Mouse (Mus musculus) cortical plate, adult 2 months (tissue): Measurements from ENCODE around the gene Cphx3.
"Not testable (repeated sequence)": the region's sequence is repeated elsewhere in the genome, so short reads cannot be mapped to it uniquely, and the experiment has no call there.

Source experiments
- CTCF ChIP-seq: fragments of 200-500 bp; IDR thresholded peaks from 2 replicates; pipeline ENCODE4 v1.5.1; 2011; ENCODE audit warnings: mild to moderate bottlenecking, control low read depth, low read length; ENCODE audit not compliant: insufficient read depth; ENCODE audit errors: extremely low read depth
- POLR2A ChIP-seq: fragments of 200-500 bp; IDR thresholded peaks from 2 replicates; pipeline ENCODE4 v1.6.1; 2011; ENCODE audit warnings: mild to moderate bottlenecking, low read length, control low read depth; ENCODE audit not compliant: insufficient read depth; ENCODE audit errors: extremely low read depth

- not testable (repeated sequence) for TF ChIP-seq CTCF, POLR2A
Measured at GRCm38 (mm10) chr14:26119095-26119494, 37.0 kb downstream of the Cphx3 start.
